Mouse (Mus musculus) thymus, adult 2 months (tissue): ENCODE results near the gene Pcsk6. TPM values are rescaled to one million over a fixed set of nuclear protein-coding genes. Genes with fewer than 3 reads are reported as not detected.

Experiments used
- DNase-seq: peaks from one replicate; pipeline ENCODE4 v3.0.0; 2021
- H3K27ac ChIP-seq: fragments of 200-500 bp; 2 replicates; pipeline ENCODE4 v1.5.1; 2012; ENCODE audit warnings: low read length, control low read depth; ENCODE audit not compliant: control insufficient read depth, insufficient read depth
- H3K27me3 ChIP-seq: fragments of 200-500 bp; 2 replicates; pipeline ENCODE4 v1.6.1; 2012; ENCODE audit warnings: mild to moderate bottlenecking, low read length, moderate library complexity, mixed read lengths; ENCODE audit not compliant: control insufficient read depth, insufficient read depth
- H3K36me3 ChIP-seq: fragments of 200-500 bp; 2 replicates; pipeline ENCODE4 v1.6.1; 2012; ENCODE audit warnings: mild to moderate bottlenecking, low read length, moderate library complexity; ENCODE audit not compliant: control insufficient read depth, insufficient read depth
- H3K4me1 ChIP-seq: fragments of 200-500 bp; replicated peaks from 2 replicates; pipeline ENCODE4 v1.6.1; 2012; ENCODE audit warnings: low read length; ENCODE audit not compliant: control insufficient read depth, insufficient read depth
- H3K4me3 ChIP-seq: fragments of 200-500 bp; 2 replicates; pipeline ENCODE4 v1.5.1; 2012; ENCODE audit warnings: mild to moderate bottlenecking, low read length, control low read depth, moderate library complexity; ENCODE audit not compliant: control insufficient read depth, insufficient read depth
- CTCF ChIP-seq: fragments of 200-500 bp; IDR thresholded peaks from 2 replicates; pipeline ENCODE4 v1.5.1; 2012; ENCODE audit warnings: mild to moderate bottlenecking, control low read depth, low read length, moderate library complexity, borderline replicate concordance; ENCODE audit not compliant: control insufficient read depth, poor library complexity, insufficient read depth; ENCODE audit errors: extremely low read depth
- POLR2A ChIP-seq: fragments of 200-500 bp; IDR thresholded peaks from 2 replicates; pipeline ENCODE4 v1.6.1; 2012; ENCODE audit warnings: mild to moderate bottlenecking, low read length, control low read depth, moderate library complexity; ENCODE audit not compliant: control insufficient read depth, poor library complexity, insufficient read depth; ENCODE audit errors: extremely low read depth
- WGBS: fragments of 180-500 bp; shearing (Covaris S2); methylation state at CpG from one replicate; pipeline ENCODE4 v1.1.7; 2018; 5-methylcytosine and 5-hydroxymethylcytosine counted together
- polyA plus RNA-seq: library from polyadenylated mRNA; depleted of rRNA; stranded (reverse); fragments of >200 nt; gene quantifications from 2 replicates; pipeline ENCODE4 v1.2.3, GENCODE M21; 2012

The Pcsk6 gene
- polyA plus RNA-seq, 1 experiment = 4.5 TPM

DNA sequence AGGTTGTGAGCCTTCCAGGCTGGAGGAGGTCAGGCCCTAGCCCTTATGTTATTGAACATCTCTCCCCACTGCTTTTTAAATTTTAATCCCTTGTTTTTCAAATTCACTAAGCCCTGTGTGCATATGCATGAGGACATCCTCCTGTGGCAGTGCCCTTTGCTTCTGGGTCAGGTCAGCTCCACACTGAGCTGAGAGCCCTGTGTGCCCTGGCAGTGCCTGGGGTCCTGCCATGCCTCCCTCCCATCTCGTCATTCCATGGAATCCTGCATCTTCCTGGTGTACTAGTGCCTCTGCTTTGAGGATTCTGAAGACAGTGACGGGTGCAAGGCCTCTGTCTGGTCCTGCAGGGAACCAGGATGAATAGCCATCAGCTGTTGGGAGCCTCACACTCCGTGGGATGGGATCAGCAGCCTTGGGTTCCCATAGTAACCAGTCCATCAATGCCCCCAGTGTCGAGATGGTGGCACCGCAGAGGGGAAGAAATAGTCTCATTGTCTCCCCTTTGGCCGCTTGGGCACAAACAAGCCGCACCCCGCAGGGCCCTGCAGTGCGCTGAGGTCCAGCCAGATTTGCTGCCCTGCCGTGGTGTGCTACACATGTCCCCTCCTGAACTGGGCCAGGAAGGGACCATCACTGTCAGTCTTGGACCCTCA is 9.5 kb downstream of the Pcsk6 start:
- WGBS = 75% methylated on average over 10 of the region's 10 CpGs
- Histone ChIP-seq H3K27ac (no peak overlapping the region), H3K4me3 (no peak overlapping the region), H3K36me3 (no peaks in the 10 kb centered on the region), H3K27me3 (no peaks in the 10 kb centered on the region), H3K4me1 (no peaks in the 10 kb centered on the region)
- TF ChIP-seq CTCF (no peak), POLR2A (no peak)
- DNase-seq = no peak

DNA sequence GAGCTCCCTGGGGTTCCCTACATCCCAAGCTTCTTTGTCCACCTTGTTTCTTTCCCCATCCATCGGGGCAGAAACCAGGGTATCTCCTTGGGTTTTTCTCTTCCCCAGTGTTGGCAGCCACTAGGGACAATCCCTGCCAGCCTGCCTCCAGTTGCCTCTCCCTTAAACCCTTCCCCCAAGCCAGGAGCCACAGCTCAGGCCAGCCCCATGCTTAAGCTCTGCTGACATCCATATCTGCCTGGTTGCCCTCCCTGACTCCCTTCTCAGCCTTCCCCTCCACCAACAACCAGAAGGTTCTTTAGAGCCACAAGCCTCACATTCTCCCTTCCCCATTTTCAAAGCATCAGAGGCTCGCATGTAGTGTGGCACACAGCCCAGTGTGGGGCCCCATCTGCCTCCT is 10.3 kb downstream of the Pcsk6 start:
- H3K4me3 ChIP-seq = no peak overlapping the region

DNA sequence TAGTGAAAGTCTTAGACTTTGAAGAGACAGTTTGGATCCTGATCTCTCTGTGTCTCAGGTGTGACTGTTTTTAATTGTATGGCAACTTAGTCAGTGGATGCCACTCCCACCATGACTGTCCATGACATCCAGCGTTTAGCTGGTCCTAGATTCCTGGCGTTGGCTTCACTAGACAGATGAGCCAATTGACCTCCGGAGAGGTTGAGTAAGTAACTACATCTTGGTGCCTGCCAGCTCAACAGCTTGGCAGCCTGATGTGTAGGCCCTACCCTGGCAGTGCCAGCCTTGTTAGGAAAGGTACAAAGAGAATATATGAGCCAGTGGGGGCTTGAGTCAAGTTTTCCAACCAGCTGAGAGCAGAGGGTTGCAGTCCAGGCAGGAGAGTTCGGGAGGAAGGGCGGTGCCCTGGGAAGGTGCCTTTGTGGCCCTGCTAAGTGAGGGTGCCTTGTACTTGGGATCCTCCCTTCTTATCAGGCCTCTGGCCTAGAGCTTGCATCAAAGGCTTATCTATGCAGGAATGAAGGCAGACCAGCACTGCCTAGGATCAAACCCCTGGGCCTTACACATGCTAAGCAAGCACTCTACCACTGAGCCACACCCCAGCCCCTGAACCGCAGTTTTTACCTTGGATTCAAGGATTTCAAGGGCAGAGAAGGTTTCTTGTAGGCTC is 11.8 kb downstream of the Pcsk6 start:
- no peaks in the 10 kb centered on the region for H3K36me3 ChIP-seq
- no peaks in the 10 kb centered on the region for H3K4me1 ChIP-seq
- H3K27me3 ChIP-seq = no peaks in the 10 kb centered on the region
- TF ChIP-seq CTCF (no peak), POLR2A (no peak)
- no peak overlapping the region for H3K4me3 ChIP-seq
- 92% methylated on average over 6 of the region's 6 CpGs for WGBS
- H3K27ac ChIP-seq = no peak overlapping the region
- no peak for DNase-seq

More for the DNA sequence above, 10.3 kb downstream of the Pcsk6 start:
- no peak for DNase-seq
- no peak for TF ChIP-seq CTCF
- no peak for TF ChIP-seq POLR2A
- no peaks in the 10 kb centered on the region for H3K4me1 ChIP-seq
- H3K27me3 ChIP-seq = no peaks in the 10 kb centered on the region
- H3K36me3 ChIP-seq = no peaks in the 10 kb centered on the region
- 56% methylated on average over 2 of the region's 2 CpGs for WGBS
- H3K27ac ChIP-seq = no peak overlapping the region

DNA sequence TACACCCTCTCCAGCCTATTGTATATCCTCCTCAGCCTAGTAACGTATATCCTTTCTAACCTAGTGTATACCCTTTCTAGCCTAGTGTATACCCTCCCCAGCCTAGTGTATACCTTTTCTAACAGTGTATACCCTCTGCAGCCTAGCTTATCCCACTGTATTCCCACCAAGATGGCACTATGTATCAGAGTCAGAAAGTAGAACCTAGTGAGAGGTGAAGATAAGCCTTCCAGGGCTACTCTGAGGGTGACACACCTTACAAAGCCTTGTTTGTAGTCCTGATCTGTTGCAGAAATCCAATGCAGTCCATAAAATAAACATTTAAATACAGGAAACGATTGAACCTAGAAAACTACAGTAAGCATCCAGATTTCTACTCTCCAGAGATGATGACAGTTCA is 12.4 kb downstream of the Pcsk6 start:
- TF ChIP-seq POLR2A (no peak), CTCF (no peak)
- Histone ChIP-seq H3K27ac (no peak overlapping the region), H3K4me3 (no peak overlapping the region), H3K4me1 (no peaks in the 10 kb centered on the region), H3K27me3 (no peaks in the 10 kb centered on the region), H3K36me3 (no peaks in the 10 kb centered on the region)
- 87% methylated on average over 2 of the region's 2 CpGs for WGBS
- DNase-seq = no peak

DNA sequence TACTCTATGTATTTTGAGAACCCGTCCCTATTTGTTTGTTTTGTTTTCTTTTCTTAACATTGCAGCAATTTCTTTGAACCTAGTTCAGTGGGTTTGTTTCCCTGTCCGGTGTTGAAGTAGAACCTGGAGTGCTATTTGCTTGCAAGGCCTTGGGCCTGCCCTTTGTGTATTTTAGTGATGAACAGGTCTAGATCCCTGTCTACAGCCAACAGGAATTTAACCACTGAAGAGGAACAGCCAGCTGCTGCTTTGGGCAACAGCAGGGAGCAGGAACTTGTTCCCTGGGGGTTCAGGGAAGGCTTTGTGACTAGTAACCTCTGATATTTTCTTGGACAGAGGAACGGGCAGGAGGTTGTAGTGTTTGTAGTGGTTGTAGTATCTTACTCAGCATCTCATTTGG is 15.1 kb downstream of the Pcsk6 start:
- Histone ChIP-seq H3K27ac (no peak overlapping the region), H3K4me1 (no peaks in the 10 kb centered on the region), H3K27me3 (no peaks in the 10 kb centered on the region), H3K4me3 (no peak overlapping the region), H3K36me3 (no peaks in the 10 kb centered on the region)
- TF ChIP-seq CTCF = no peak
- no peak for DNase-seq
- WGBS = 90% methylated on average over 3 of the region's 3 CpGs

DNA sequence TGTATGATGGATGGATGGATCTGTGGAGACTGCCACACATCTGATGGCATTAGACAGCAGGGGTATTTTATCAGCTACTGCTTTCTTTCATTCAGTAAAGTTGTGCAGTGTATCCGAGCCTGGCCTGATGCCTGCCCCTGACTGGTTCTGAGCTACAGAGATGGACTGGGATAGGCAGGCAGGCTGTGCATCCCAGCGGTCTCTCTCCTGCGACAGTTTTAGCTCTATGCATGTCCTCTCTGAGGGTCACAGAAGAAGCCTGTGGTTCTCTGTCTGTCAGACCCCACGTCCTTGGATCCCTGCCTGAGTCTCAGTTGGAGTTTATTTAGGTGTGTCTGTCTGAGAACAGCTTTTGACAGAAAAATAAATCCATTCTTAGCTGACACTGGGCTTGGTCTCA is 16.7 kb downstream of the Pcsk6 start:
- H3K27me3 ChIP-seq = no peaks in the 10 kb centered on the region
- no peaks in the 10 kb centered on the region for H3K4me1 ChIP-seq
- no peaks in the 10 kb centered on the region for H3K36me3 ChIP-seq
- 83% methylated on average over 4 of the region's 4 CpGs for WGBS
- DNase-seq = no peak
- TF ChIP-seq CTCF (no peak), POLR2A (no peak)
- H3K4me3 ChIP-seq = no peak overlapping the region
- H3K27ac ChIP-seq = no peak overlapping the region
